Mouse (Mus musculus): ENCODE data around the gene Cela1.
A peak's percentile ranks its signal among the peaks of the same experiment; 100 is the strongest.

Gene Cela1

GRCm38 (mm10) chr15:100703913-100704312 lies 16.2 kb upstream of the Cela1 start:
- no peak for DNase-seq

- DNase-seq, result no peak
These were observed 14.1 kb upstream of the Cela1 start for GRCm38 (mm10) chr15:100701856-100702255.

- peak; percentile 17 for DNase-seq
These were observed 13.4 kb upstream of the Cela1 start for GRCm38 (mm10) chr15:100701108-100701507.

GRCm38 (mm10) chr15:100700424-100700823 lies 12.7 kb upstream of the Cela1 start:
- no peak for DNase-seq

- DNase-seq, result no peak
These were observed 11.7 kb upstream of the Cela1 start for GRCm38 (mm10) chr15:100699386-100699785.

- no peak for DNase-seq
These were observed 10.4 kb upstream of the Cela1 start for GRCm38 (mm10) chr15:100698078-100698477.

- no peak for DNase-seq
These were observed 6.7 kb upstream of the Cela1 start for GRCm38 (mm10) chr15:100694406-100694805.

GRCm38 (mm10) chr15:100691990-100692389 lies 4.3 kb upstream of the Cela1 start:
- no peak for DNase-seq

- DNase-seq, result peak; percentile 48
These were observed 732 bp downstream of the Cela1 start for GRCm38 (mm10) chr15:100686989-100687388.

- no peak for DNase-seq
These were observed 1.3 kb downstream of the Cela1 start for GRCm38 (mm10) chr15:100686434-100686833.

- DNase-seq, result no peak
These were observed 1.9 kb downstream of the Cela1 start for GRCm38 (mm10) chr15:100685849-100686248.

GRCm38 (mm10) chr15:100685255-100685654 lies 2.5 kb downstream of the Cela1 start:
- no peak for DNase-seq

GRCm38 (mm10) chr15:100684450-100684849 lies 3.3 kb downstream of the Cela1 start:
- no peak for DNase-seq

GRCm38 (mm10) chr15:100683041-100683440 lies 4.7 kb downstream of the Cela1 start:
- peak; percentile 63 for DNase-seq

GRCm38 (mm10) chr15:100681770-100682169 lies 6.0 kb downstream of the Cela1 start:
- DNase-seq, result no peak

GRCm38 (mm10) chr15:100680381-100680780 lies 7.3 kb downstream of the Cela1 start:
- DNase-seq, result no peak

- DNase-seq, result no peak
These were observed 8.7 kb downstream of the Cela1 start for GRCm38 (mm10) chr15:100679005-100679404.

GRCm38 (mm10) chr15:100678581-100678980 lies 9.1 kb downstream of the Cela1 start:
- DNase-seq, result no peak

- DNase-seq, result no peak
These were observed 10.0 kb downstream of the Cela1 start for GRCm38 (mm10) chr15:100677675-100678074.

- no peak for DNase-seq
These were observed 11.2 kb downstream of the Cela1 start for GRCm38 (mm10) chr15:100676521-100676920.

- no peak for DNase-seq
These were observed 12.2 kb downstream of the Cela1 start for GRCm38 (mm10) chr15:100675486-100675885.

- no peak for DNase-seq
These were observed 13.2 kb downstream of the Cela1 start for GRCm38 (mm10) chr15:100674566-100674965.

GRCm38 (mm10) chr15:100673585-100674391 lies 13.9 kb downstream of the Cela1 start:
- no peak for DNase-seq

- no peak for DNase-seq
These were observed 16.9 kb downstream of the Cela1 start for GRCm38 (mm10) chr15:100670833-100671232.

- no peak for DNase-seq
These were observed 17.7 kb downstream of the Cela1 start for GRCm38 (mm10) chr15:100670004-100670403.
